Mouse (Mus musculus) heart, postnatal 0 days (tissue): ENCODE data around the gene Cyp11a1. TPM values are rescaled to one million over a fixed set of nuclear protein-coding genes. Genes with fewer than 3 reads are reported as not detected.

Source experiments
- ATAC-seq: fragments of 200-750 bp; cut with Nextera tagmentation; 2 replicates; pipeline ENCODE4 v1.8.0; 2017; ENCODE audit warnings: low read depth, moderate number of reproducible peaks, moderate library complexity; ENCODE audit not compliant: insufficient read depth
- DNase-seq: peaks from one replicate; pipeline ENCODE4 v3.0.0-alpha.2; 2016; ENCODE audit warnings: low spot score
- H3K27ac ChIP-seq: fragments of 300-500 bp; sonication (generic); 2 replicates; pipeline ENCODE4 v1.5.1; 2014; ENCODE audit warnings: low read depth, mild to moderate bottlenecking
- H3K27me3 ChIP-seq: fragments of 300-500 bp; sonication (generic); 2 replicates; pipeline ENCODE4 v1.6.1; 2014; ENCODE audit warnings: low read length, mixed read lengths; ENCODE audit not compliant: control insufficient read depth, insufficient read depth
- H3K36me3 ChIP-seq: fragments of 300-500 bp; sonication (generic); replicated peaks from 2 replicates; pipeline ENCODE4 v1.6.1; 2014; ENCODE audit warnings: low read length, mixed read lengths; ENCODE audit not compliant: control insufficient read depth, insufficient read depth
- H3K4me1 ChIP-seq: fragments of 300-500 bp; sonication (generic); 2 replicates; pipeline ENCODE4 v1.6.1; 2014; ENCODE audit warnings: antibody characterized with exemption; ENCODE audit not compliant: control insufficient read depth, insufficient read depth
- H3K4me2 ChIP-seq: fragments of 300-500 bp; sonication (generic); 2 replicates; pipeline ENCODE4 v1.6.1; 2014; ENCODE audit warnings: low read depth, mild to moderate bottlenecking, low read length, moderate library complexity
- H3K4me3 ChIP-seq: fragments of 300-500 bp; sonication (generic); 2 replicates; pipeline ENCODE4 v1.5.1; 2014; ENCODE audit warnings: low read depth, low read length
- H3K9ac ChIP-seq: fragments of 300-500 bp; sonication (generic); replicated peaks from 2 replicates; pipeline ENCODE4 v1.6.1; 2014; ENCODE audit warnings: low read depth, low read length, mixed read lengths
- H3K9me3 ChIP-seq: fragments of 300-500 bp; sonication (generic); replicated peaks from 2 replicates; pipeline ENCODE4 v1.6.1; 2016; ENCODE audit warnings: low read length; ENCODE audit not compliant: control insufficient read depth
- CTCF ChIP-seq: IDR thresholded peaks from 2 replicates; pipeline ENCODE4 v1.5.1; 2016; ENCODE audit warnings: antibody characterized with exemption, control low read depth, low read depth
- EP300 ChIP-seq: IDR thresholded peaks from 2 replicates; pipeline ENCODE4 v1.6.1; 2016; ENCODE audit warnings: antibody characterized with exemption, low read depth
- WGBS: fragments of 180-500 bp; shearing (Covaris S2); extraction: QIAGEN DNeasy Blood & Tissue Kit; methylation state at CpG from one replicate; pipeline ENCODE4 v1.1.7; 2014; 5-methylcytosine and 5-hydroxymethylcytosine counted together
- polyA plus RNA-seq: library from polyadenylated mRNA; unstranded; fragments of >200 nt; fragmentation: Nextera tagmentation; extraction: Ambion mirVana; gene quantifications from 2 replicates; pipeline ENCODE4 v1.2.1, GENCODE M21; 2015
- total RNA-seq: library from RNA; depleted of rRNA; stranded (reverse); fragments of >200 nt; gene quantifications from 2 replicates; pipeline ENCODE4 v1.2.3, GENCODE M21; 2014; ENCODE audit warnings: low replicate concordance

Gene Cyp11a1
- total and polyA plus RNA-seq, 2 experiments from 2014 or later: 0.90 to 2.3 TPM

DNA sequence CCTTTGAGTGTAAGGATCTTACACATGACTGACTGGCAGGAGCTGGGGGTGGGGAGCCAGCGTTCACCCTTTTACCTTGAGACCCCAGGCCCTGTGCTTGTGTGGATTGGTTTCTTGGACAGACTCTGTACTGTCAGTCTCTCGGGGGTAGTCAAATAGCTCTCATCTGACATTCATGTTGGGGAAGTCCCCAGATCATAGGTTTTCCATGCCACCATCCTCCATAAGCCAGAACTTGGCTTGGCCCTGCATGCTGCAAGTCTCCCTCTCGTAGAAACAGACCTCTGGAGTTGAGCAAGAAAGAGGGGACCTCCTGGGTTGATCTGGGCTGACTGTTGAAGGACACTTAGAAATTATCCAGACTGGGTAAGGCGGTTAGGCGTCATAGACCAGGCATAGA, 12.2 kb downstream of the Cyp11a1 start:
- Histone ChIP-seq H3K9me3 (no peaks in the 10 kb centered on the region), H3K4me2 (no peak overlapping the region), H3K27me3 (no peaks in the 10 kb centered on the region), H3K27ac (no peak overlapping the region), H3K36me3 (no peaks in the 10 kb centered on the region), H3K4me3 (no peak overlapping the region), H3K9ac (no peak overlapping the region), H3K4me1 (no peaks in the 10 kb centered on the region)
- WGBS: 75% methylated on average over 5 of the region's 5 CpGs
- no peak for DNase-seq
- ATAC-seq: no peak
- TF ChIP-seq EP300: no peak
- no peak for TF ChIP-seq CTCF

DNA sequence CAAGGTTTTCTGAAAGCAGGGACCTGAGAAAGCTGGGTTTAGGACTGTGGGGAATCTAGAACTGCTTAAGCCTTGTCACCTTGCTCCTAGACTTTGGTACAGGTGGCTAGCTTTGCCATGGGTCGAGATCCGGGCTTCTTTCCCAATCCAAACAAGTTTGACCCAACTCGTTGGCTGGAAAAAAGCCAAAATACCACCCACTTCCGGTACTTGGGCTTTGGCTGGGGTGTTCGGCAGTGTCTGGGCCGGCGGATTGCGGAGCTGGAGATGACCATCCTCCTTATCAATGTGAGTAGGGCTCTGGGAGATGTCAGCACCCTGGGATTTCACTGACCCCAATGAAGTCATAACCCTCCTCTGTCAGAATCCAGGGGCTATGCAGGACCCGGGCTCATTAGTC, 19.8 kb downstream of the Cyp11a1 start:
- no peak overlapping the region for H3K9ac ChIP-seq
- no peak overlapping the region for H3K4me2 ChIP-seq
- no peaks in the 10 kb centered on the region for H3K36me3 ChIP-seq
- no peak overlapping the region for H3K27ac ChIP-seq
- TF ChIP-seq CTCF (no peak), EP300 (no peak)
- H3K27me3 ChIP-seq: no peaks in the 10 kb centered on the region
- H3K4me3 ChIP-seq: no peak overlapping the region
- ATAC-seq (no peak), DNase-seq (no peak)
- 70% methylated on average over 9 of the region's 9 CpGs for WGBS
- H3K4me1 ChIP-seq: no peaks in the 10 kb centered on the region
- H3K9me3 ChIP-seq: no peaks in the 10 kb centered on the region

DNA sequence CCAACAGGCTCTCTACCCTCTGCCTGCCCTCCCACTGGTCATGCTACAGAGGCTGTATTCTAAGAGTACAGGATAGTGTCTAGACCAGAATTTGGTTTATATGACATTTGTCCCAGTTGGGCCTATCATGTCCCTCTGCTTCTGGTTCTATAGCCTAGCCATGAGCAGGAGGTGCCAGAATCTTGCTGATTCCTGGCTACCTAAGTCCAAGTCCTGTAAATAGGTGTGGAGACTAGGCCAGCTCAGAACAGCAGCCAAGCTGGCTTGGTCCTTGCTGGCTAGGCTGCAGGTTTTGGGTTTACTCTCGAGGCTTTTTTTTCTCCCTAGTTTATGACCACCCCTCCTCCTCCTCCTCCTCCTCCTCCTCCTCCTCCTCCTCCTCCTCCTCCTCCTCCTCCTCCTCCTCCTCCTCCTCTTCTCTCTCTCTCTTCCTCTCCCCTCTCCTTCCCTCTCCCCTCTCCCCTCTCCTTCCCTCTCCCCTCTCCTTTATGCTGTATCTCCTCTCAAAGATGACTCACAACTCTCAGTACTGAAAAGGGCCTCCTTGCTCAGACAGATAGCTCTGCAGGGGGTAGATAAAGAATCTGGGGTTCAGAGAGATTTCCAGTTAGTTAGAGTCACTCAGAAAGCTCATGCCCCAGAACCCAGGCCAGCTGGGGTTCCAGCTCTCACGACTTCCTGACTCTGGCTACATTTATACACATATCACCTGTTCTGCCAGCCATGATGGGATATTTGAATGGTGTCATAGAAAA, 21.4 kb downstream of the Cyp11a1 start:
- Histone ChIP-seq H3K36me3 (no peaks in the 10 kb centered on the region), H3K4me3 (no peak overlapping the region), H3K4me2 (no peak overlapping the region), H3K9ac (no peak overlapping the region), H3K4me1 (no peaks in the 10 kb centered on the region), H3K9me3 (no peaks in the 10 kb centered on the region), H3K27ac (no peak overlapping the region), H3K27me3 (no peaks in the 10 kb centered on the region)
- no peak for DNase-seq
- no peak for ATAC-seq
- TF ChIP-seq EP300 (no peak), CTCF (no peak)
- WGBS: 35% methylated on average over 2 of the region's 2 CpGs

DNA sequence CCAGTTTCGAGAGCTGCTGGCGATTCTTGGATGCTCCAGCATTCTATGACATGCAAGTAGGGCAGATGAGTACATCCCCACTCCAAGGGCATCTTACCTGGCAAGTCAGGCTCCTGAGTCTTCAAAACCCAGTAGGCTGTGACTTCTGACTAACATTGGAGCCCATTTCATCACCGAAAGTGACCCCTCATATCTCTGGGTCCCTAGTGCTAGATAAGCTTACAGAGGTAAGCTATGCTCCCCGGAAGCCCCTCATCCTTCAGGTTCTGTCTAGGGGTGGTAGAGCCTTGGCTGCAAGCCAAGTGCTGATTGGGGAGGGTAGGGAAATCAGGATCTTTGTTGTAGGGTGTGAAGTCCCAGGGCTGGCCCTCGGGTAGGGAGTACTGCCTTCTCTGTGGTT, 22.6 kb downstream of the Cyp11a1 start:
- H3K36me3 ChIP-seq: no peaks in the 10 kb centered on the region

DNA sequence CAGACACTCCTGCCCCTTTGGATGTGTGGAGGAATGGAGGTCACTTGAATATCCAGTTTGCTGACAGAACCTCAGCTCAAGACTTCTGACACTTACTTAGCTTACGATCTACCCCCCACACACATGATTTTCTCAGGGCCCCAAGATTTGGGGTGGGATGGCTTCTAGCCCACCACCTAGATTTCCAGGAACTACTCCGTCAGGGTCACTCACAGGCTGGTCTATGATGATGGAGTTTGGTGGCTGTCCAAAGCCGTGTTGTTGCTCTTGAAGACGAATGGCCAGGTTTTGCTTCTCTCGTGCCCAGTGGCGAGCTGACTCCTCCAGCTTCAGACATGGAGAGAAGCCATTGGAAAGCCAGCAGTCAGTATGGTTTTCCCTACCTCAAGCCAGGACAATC, 23.4 kb downstream of the Cyp11a1 start:
- TF ChIP-seq CTCF: no peak
- no peak overlapping the region for H3K4me3 ChIP-seq
- no peak for ATAC-seq
- no peaks in the 10 kb centered on the region for H3K4me1 ChIP-seq
- 80% methylated on average over 6 of the region's 6 CpGs for WGBS
- no peaks in the 10 kb centered on the region for H3K9me3 ChIP-seq
- H3K9ac ChIP-seq: no peak overlapping the region
- no peak overlapping the region for H3K27ac ChIP-seq
- no peak for DNase-seq
- no peaks in the 10 kb centered on the region for H3K36me3 ChIP-seq
- H3K4me2 ChIP-seq: no peak overlapping the region
- H3K27me3 ChIP-seq: no peaks in the 10 kb centered on the region

More for the DNA sequence above, 22.6 kb downstream of the Cyp11a1 start:
- no peak overlapping the region for H3K9ac ChIP-seq
- DNase-seq: no peak
- no peak overlapping the region for H3K4me2 ChIP-seq
- no peaks in the 10 kb centered on the region for H3K4me1 ChIP-seq
- H3K27me3 ChIP-seq: no peaks in the 10 kb centered on the region
- TF ChIP-seq EP300 (no peak), CTCF (no peak)
- no peak for ATAC-seq
- H3K9me3 ChIP-seq: no peaks in the 10 kb centered on the region
- H3K4me3 ChIP-seq: no peak overlapping the region
- H3K27ac ChIP-seq: no peak overlapping the region
- 39% methylated on average over 5 of the region's 5 CpGs for WGBS

DNA sequence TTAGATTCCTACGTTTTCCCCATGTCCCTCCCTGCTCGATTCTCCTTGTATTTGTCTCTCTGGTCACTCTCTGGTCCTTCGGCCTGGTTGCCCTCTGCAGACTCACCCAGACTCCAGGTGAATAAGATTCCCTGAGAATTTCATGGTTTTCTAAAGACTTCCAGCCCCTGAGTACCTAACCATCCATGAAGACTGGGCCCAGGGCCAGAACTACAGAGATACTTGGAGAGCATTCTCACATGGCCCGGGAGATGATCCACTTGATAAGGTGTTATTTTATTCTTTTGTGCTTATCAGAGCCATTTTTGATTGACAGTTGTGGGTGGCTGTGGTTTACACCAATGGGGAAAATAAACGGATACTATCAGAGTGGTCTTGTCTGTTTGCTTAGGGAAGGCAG, 25.7 kb downstream of the Cyp11a1 start:
- no peak for DNase-seq

More for the DNA sequence above, 25.7 kb downstream of the Cyp11a1 start:
- Histone ChIP-seq H3K4me1 (no peaks in the 10 kb centered on the region), H3K4me2 (no peak overlapping the region), H3K9ac (no peak overlapping the region), H3K27me3 (0 out of 2 replicates have a peak, but pooled peaks cover 5% of the 10 kb centered on the region), H3K9me3 (no peaks in the 10 kb centered on the region), H3K27ac (no peak overlapping the region), H3K36me3 (no peaks in the 10 kb centered on the region), H3K4me3 (no peak overlapping the region)
- ATAC-seq: no peak
- TF ChIP-seq CTCF: no peak
- no peak for TF ChIP-seq EP300
- 61% methylated on average over 5 of the region's 5 CpGs for WGBS
